Mouse (Mus musculus) cerebellum, adult 18-20 months (tissue): ENCODE data around the gene Casp2.

Experiments
- DNase-seq, 2 experiments: peaks; one replicate each; pipeline ENCODE4 v3.0.0; 2021

Casp2 gene

GRCm38 (mm10) chr6:42264626-42265312 is at the start of gene Casp2:
Casp2 (plus strand) TSS chr6:42264985.
- DNase-seq: peak; percentile 98 to 100

- DNase-seq: no peak
These were observed 49.8 kb upstream of the Casp2 start, which contains the start of gene Tas2r144 for GRCm38 (mm10) chr6:42215028-42215427. Tas2r144 (plus strand) TSS chr6:42215328.

DNA sequence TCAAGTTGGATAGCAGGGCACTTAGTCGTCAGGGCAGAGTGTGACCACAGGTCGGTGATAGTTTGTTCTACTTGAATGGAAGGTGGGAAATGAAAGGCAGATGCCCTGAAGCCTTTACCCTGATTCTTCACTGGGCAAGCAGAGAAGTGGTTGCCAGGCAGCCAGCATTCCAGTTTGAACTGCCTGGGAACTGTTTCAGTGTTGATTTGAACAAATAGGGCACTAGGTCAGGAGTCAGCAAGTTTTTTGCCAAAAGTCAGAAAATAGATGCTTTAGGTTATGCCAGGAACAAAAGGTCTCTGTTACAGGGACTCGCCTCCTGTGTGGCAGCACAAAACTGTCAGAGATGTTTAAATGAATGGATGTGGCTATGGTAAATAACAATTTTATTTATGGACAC is 42.5 kb upstream of the Casp2 start:
- DNase-seq: peak in 1 of 2 experiments; percentile 13

- no peak for DNase-seq
These were observed 39.7 kb upstream of the Casp2 start for GRCm38 (mm10) chr6:42225046-42225445.

DNA sequence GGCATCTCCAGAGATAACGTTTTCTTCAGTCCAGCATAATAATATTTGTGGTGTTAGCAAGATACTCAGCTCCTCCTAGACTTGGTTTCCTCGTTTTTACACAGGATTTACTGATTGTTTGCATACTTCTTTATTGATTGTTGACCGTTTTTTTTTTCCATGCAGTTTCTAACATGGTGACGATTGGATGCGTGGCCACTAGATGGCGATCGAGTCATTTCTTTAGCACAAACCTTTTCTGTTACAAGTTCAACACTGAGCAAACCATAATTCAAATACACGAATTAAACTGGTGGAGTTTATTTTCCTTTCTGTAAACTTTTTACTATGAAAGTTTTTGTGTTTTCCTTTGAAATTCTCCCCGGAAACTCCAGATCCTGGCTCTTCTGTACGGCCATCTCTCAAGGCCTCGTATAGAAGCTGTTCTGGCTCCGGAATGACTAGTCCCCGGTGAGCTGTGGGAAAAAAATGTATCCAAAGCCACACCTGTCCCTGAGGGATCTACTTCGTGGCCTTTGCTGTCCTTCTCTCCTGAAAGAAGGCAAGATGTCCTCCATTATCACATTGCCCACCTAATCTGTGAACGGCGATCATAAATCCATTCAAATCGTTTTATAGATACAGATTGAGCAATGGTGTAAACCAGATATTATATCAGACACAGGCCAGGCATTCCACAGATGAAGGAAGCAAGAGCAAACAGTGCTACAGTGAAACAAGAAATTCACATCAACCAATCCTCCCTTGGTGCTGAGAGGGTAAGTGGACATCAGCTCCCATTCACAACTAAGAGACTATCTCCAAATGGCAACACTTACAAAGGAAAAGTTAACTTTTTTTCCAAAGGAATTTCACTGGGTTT is 37.3 kb upstream of the Casp2 start:
- peak; percentile 62 to 78 for DNase-seq

GRCm38 (mm10) chr6:42229610-42230009 is 35.2 kb upstream of the Casp2 start:
- no peak for DNase-seq

DNA sequence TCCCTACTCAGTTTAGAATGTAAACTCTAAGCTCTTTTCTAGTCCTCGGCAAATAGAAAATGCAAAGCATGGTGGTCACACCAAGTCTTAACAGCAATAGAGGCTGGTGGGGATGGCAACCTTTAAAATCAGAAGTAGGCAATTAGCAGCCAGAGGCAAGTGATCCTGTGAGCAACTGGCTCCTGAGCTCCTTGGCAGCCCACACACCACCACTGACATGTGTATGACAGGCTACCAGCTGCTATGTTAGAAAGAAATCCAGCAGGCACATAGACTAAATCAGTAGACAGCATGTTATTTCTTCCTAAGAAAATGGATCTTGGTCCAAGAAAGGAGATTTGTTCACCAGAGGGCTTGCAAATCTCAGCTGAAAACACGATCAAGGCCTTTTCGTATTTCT is 33.6 kb upstream of the Casp2 start:
- no peak for DNase-seq

- DNase-seq: no peak
These were observed 27.4 kb upstream of the Casp2 start for GRCm38 (mm10) chr6:42237276-42237805.

GRCm38 (mm10) chr6:42241311-42242045 is 23.3 kb upstream of the Casp2 start:
- no peak for DNase-seq

DNA sequence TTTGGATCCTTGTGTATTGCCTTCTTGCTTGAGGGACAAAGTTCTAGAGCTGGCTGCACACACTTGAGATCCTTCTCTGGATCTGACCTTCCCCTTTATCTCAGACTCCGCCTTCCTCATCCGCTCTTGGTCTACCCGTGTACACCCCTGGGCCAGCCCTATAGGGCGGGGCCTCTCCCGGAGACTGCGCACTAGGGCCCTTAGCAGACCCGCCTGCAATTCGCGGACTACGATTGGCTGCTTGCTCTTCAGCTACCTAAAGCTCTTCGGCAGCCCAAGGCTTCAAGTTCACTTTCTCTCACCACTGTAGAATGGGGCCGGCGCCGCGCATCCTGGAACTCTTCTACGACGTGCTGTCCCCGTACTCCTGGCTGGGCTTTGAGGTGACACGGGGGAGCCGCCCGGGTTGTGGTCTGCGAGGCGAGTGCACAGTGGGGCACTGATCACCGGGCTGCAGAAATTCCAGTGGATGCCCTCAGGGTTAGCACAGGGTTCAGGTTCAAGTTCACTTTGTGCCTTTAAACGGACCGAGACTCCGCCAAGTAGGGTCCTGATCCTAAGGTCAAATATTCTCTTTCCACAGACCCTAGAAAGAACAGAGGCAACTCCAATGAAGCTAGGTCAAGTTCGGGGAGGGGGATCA is 19.0 kb upstream of the Casp2 start, which contains the start of gene Gstk1:
Gstk1 (plus strand) TSS at position 225 of the 643 bp plus-strand sequence.
- peak; percentile 70 to 80 for DNase-seq

DNA sequence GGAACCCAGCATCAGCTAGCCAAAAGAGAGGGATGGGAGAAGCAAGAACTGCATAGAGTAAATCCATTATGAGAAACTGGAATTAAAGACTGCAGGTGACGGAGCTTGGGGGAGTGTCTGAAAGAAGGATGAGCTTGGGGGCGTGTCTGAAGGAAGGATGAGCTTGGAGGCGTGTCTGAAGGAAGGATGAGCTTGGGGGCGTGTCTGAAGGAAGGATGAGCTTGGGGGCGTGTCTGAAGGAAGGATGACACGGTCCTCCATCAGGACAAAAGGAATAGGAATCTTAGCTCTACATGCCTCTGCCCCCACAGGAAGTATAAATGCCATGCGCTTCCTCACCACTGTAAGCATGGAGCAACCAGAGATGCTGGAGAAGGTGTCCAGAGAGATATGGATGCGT is 17.6 kb upstream of the Casp2 start:
- peak in 1 of 2 experiments; percentile 29 for DNase-seq

DNA sequence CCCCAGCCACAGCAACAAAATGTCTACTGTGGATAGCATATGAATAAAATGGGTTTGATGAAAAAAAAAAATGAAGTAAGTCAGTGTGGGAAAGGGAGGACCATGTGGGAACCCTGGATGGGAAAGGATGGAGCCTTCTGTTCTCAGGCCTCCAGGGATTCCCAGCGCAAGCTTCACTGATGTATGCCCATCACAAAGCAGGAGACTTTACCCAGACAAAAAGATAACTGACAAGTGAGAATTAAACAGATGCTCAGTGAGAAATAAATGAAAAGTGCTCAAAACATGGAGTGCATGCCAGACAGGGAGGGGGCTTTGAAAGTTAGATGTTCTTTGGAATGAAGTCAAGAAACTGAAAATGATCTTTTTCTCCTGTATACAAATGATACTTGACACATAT is 16.8 kb upstream of the Casp2 start:
- DNase-seq: no peak

DNA sequence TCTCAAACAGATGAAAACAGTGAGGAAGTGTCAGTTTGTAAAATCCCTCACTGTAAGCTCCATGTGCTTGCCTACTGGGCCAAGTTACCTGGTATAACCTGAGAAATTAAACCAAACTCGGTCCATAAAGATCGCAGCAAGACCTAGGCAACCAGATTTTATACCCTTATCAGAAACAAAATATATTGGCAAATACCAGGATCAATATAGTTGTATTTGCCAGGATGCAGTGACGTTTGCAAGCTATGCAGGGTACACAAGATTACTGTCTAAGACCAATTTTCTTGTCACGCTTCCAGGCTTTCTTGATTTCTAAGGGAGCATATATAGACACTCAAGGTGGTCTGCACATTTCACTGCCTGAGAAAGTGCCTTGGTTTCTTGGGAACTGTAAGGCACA is 13.0 kb upstream of the Casp2 start:
- DNase-seq: no peak

DNA sequence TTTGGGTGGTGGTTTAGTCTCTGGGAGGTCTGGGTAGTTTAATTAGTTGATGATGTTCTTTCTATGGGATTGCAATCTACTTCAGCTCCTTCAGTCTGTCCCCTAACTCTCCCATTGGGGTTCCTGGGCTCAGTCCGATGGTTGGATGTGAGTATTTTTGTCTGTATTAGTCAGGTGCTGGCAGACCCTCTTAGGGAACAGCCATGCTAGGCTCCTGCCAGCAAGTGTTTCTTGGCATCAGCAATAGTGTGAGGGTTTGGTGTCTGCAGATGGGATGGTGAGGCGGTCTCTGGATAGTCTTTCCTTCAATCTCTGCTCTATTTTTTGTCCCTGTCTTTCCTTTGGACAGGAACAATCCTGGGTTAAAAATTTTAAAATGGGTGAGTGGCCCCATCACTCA is 11.7 kb upstream of the Casp2 start:
- no peak for DNase-seq

GRCm38 (mm10) chr6:42257303-42257863 is 7.4 kb upstream of the Casp2 start:
- DNase-seq: peak; percentile 43 to 52

- no peak for DNase-seq
These were observed 4.4 kb upstream of the Casp2 start for GRCm38 (mm10) chr6:42260430-42260829.

DNA sequence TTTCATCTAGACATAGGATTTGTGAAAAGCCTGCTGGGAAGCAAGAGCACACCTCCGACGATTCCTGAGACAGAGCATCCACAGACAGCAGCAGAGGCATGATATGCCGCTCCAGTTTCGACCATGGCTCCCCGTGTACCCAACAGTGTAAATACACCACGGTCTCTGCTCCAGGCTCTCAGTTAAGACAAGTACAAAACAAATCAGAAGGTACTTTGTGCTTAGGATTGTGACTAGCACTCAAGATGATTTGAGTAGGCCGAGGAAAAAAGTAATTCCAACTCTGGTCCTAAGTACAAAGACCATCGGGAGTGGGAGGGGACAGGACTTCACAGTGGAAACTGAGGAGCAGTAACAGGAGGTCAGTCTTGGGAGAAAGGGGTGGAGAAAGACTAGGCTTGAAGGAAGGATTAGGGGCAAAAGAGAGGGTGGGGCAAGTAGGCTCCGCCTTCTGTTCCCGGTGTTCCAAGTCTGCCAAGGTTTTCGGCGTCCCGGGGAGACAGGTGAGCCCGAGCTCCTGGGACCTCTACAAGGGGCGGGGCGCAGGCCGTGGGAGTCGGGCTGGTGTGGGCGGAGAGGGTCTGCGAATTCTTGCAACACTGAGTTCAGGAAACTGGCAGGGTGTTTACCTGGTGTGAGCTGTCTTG is 3.1 kb upstream of the Casp2 start, which contains the start of gene Tmem139:
Tmem139 (plus strand) TSS at position 447 of the 647 bp plus-strand sequence.
- no peak for DNase-seq

GRCm38 (mm10) chr6:42265391-42266330 is 876 bp downstream of the Casp2 start:
- DNase-seq: no peak

GRCm38 (mm10) chr6:42270817-42271216 is 6.0 kb downstream of the Casp2 start:
- DNase-seq: no peak

- DNase-seq: no peak
These were observed 11.4 kb downstream of the Casp2 start for GRCm38 (mm10) chr6:42276151-42276550.
